Mouse (Mus musculus): ENCODE results near the gene Stxbp5. TPM values are rescaled to one million over a fixed set of nuclear protein-coding genes. Genes with fewer than 3 reads are reported as not detected.

Gene Stxbp5
- polyA plus RNA-seq, 1 experiment: 11.1 TPM

DNA sequence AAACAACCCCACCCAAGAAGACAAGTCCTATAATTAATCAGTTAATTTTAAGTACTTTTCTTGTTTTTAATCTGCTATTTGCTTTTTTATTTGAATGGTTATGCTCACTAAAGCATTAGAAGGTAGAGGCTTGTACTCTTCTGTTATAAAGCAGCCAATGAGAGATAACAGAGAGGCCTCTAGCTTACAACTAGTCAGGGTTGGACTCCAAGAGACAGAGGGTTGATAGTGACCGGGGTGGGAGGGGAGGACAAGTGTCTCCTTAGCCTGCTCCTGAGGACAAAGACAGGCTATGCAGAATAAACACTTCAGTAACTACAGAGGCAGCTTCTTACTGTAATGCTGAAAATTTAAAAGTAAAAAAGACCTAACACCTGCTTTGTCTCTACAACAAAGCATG, 101.8 kb downstream of the Stxbp5 start:
- WGBS: 92% methylated on average over 1 of the region's 1 CpGs
- no peak for DNase-seq

DNA sequence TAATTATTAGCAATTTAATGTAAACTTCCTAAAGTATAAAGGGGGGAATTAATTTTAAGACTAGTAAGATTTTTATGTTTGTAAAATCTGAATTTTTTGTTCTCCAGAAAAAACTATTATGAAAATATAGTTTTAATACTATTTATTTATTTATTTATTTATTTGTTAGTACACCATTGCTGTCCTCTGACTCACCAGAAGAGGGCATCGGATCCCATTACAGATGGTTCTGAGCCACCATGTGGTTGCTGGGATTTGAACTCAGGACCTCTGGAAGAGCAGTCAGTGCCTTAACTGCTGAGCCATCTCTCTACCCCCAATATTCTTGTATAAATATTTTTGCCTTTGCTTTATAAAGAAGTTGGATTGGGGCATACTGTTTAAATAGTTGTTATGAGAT, 104.5 kb downstream of the Stxbp5 start:
- no peak for DNase-seq
- no peak overlapping the region for H3K27ac ChIP-seq (ENCODE audit: insufficient read depth, low read depth, low read length)
- TF ChIP-seq POLR2A (IDR thresholded peaks at IDR 0.05; ENCODE audit: low read depth, low read length): no peak
- 0 out of 2 replicates have a peak, but pooled peaks have one; percentile 12 for TF ChIP-seq CTCF (conservative IDR thresholded peaks at IDR 0.05; ENCODE audit: insufficient read depth, insufficient read length, low read depth, low read length)
- peaks cover under 1% of the 10 kb centered on the region; the same call in 1 of the 2 replicates for H3K4me1 ChIP-seq (ENCODE audit: control insufficient read depth, insufficient read depth, low read length)
- no peaks in the 10 kb centered on the region; the same call in 1 of the 2 replicates for H3K36me3 ChIP-seq (ENCODE audit: control insufficient read depth, insufficient read depth, low read length)
- H3K4me3 ChIP-seq (ENCODE audit: insufficient read depth, low read depth, low read length): no peak overlapping the region
- no peaks in the 10 kb centered on the region for H3K27me3 ChIP-seq (replicated peaks; ENCODE audit: control insufficient read depth, insufficient read depth, low read length)
- 95% methylated on average over 1 of the region's 1 CpGs for WGBS

More for the DNA sequence above, 101.8 kb downstream of the Stxbp5 start:
- Histone ChIP-seq H3K27ac (ENCODE audit: insufficient read depth, low read depth, low read length) (no peak overlapping the region), H3K4me3 (ENCODE audit: insufficient read depth, low read depth, low read length) (no peak overlapping the region), H3K4me1 (ENCODE audit: control insufficient read depth, insufficient read depth, low read length) (peaks cover 3% of the 10 kb centered on the region; the same call in 1 of the 2 replicates), H3K36me3 (ENCODE audit: control insufficient read depth, insufficient read depth, low read length) (no peaks in the 10 kb centered on the region; the same call in 1 of the 2 replicates), H3K27me3 (replicated peaks; ENCODE audit: control insufficient read depth, insufficient read depth, low read length) (no peaks in the 10 kb centered on the region)
- TF ChIP-seq CTCF (conservative IDR thresholded peaks at IDR 0.05; ENCODE audit: insufficient read depth, insufficient read length, low read depth, low read length) (no peak), POLR2A (IDR thresholded peaks at IDR 0.05; ENCODE audit: low read depth, low read length) (no peak)

DNA sequence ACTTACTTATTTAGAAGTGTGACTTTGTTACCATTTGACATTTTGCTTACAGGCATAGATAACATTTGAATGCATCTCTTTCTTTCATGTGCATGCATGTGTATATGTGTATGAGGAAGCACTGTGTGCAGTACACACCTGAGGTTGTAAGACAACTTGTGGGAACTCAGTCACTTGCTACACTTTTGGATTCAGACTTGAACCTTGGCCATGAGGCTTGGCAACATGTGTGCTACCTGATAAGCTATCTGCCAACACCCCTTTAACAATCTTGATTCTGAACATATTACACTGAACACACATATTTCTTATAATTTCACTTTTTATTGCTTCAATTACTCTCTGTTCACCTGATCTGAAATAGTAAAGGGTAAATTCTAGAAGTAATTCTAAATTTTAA, 106.5 kb downstream of the Stxbp5 start:
- Histone ChIP-seq H3K4me1 (ENCODE audit: control insufficient read depth, insufficient read depth, low read length) (no peaks in the 10 kb centered on the region), H3K4me3 (ENCODE audit: insufficient read depth, low read depth, low read length) (no peak overlapping the region), H3K36me3 (ENCODE audit: control insufficient read depth, insufficient read depth, low read length) (no peaks in the 10 kb centered on the region; the same call in 1 of the 2 replicates), H3K27me3 (replicated peaks; ENCODE audit: control insufficient read depth, insufficient read depth, low read length) (no peaks in the 10 kb centered on the region), H3K27ac (ENCODE audit: insufficient read depth, low read depth, low read length) (no peak overlapping the region)
- DNase-seq: no peak
- no peak for TF ChIP-seq POLR2A (IDR thresholded peaks at IDR 0.05; ENCODE audit: low read depth, low read length)
- TF ChIP-seq CTCF (conservative IDR thresholded peaks at IDR 0.05; ENCODE audit: insufficient read depth, insufficient read length, low read depth, low read length): no peak

- no peaks in the 10 kb centered on the region for H3K4me1 ChIP-seq (ENCODE audit: control insufficient read depth, insufficient read depth, low read length)
- DNase-seq: no peak
- H3K27me3 ChIP-seq (replicated peaks; ENCODE audit: control insufficient read depth, insufficient read depth, low read length): no peaks in the 10 kb centered on the region
- no peak for TF ChIP-seq POLR2A (IDR thresholded peaks at IDR 0.05; ENCODE audit: low read depth, low read length)
- TF ChIP-seq CTCF (conservative IDR thresholded peaks at IDR 0.05; ENCODE audit: insufficient read depth, insufficient read length, low read depth, low read length): no peak
- no peak overlapping the region for H3K27ac ChIP-seq (ENCODE audit: insufficient read depth, low read depth, low read length)
- 90% methylated on average over 3 of the region's 3 CpGs for WGBS
- H3K4me3 ChIP-seq (ENCODE audit: insufficient read depth, low read depth, low read length): no peak overlapping the region
- no peaks in the 10 kb centered on the region for H3K36me3 ChIP-seq (ENCODE audit: control insufficient read depth, insufficient read depth, low read length)
Observed at GRCm38 (mm10) chr10:9790947-9791346, 109.9 kb downstream of the Stxbp5 start.

DNA sequence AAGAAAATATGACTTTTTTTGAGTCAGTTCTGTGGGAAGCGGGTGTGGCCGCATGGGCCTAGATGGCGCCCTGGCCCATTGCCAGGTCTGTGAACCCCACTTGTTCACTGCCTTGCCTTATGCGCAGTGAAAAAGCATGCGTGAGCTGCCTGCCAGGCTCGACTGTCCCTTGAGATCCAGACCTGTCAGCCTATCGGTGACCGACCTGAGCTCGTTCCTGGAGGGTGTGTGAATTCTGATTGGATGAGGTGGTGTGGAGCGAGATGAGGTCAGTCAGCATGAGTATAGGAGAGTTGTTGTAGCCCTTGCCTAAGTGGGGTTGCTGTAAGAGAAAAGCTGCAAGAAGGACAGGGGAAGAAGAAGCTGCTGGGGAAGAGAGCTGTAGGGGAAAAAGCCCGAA, 114.4 kb downstream of the Stxbp5 start:
- Histone ChIP-seq H3K27me3 (replicated peaks; ENCODE audit: control insufficient read depth, insufficient read depth, low read length) (no peaks in the 10 kb centered on the region), H3K27ac (ENCODE audit: insufficient read depth, low read depth, low read length) (no peak overlapping the region), H3K4me3 (ENCODE audit: insufficient read depth, low read depth, low read length) (no peak overlapping the region), H3K4me1 (ENCODE audit: control insufficient read depth, insufficient read depth, low read length) (no peaks in the 10 kb centered on the region), H3K36me3 (ENCODE audit: control insufficient read depth, insufficient read depth, low read length) (peaks cover 2% of the 10 kb centered on the region; the same call in 1 of the 2 replicates)
- 95% methylated on average over 11 of the region's 11 CpGs for WGBS
- TF ChIP-seq POLR2A (IDR thresholded peaks at IDR 0.05; ENCODE audit: low read depth, low read length): no peak
- no peak for TF ChIP-seq CTCF (conservative IDR thresholded peaks at IDR 0.05; ENCODE audit: insufficient read depth, insufficient read length, low read depth, low read length)
- DNase-seq: no peak

- no peaks in the 10 kb centered on the region for H3K27me3 ChIP-seq (replicated peaks; ENCODE audit: control insufficient read depth, insufficient read depth, low read length)
- no peaks in the 10 kb centered on the region for H3K4me1 ChIP-seq (ENCODE audit: control insufficient read depth, insufficient read depth, low read length)
- H3K4me3 ChIP-seq (ENCODE audit: insufficient read depth, low read depth, low read length): no peak overlapping the region
- peaks cover 2% of the 10 kb centered on the region; the same call in 1 of the 2 replicates for H3K36me3 ChIP-seq (ENCODE audit: control insufficient read depth, insufficient read depth, low read length)
- WGBS: 88% methylated on average over 6 of the region's 6 CpGs
- no peak overlapping the region for H3K27ac ChIP-seq (ENCODE audit: insufficient read depth, low read depth, low read length)
- TF ChIP-seq CTCF (conservative IDR thresholded peaks at IDR 0.05; ENCODE audit: insufficient read depth, insufficient read length, low read depth, low read length) (no peak), POLR2A (IDR thresholded peaks at IDR 0.05; ENCODE audit: low read depth, low read length) (no peak)
- DNase-seq: no peak
Observed at GRCm38 (mm10) chr10:9785651-9786050, 115.2 kb downstream of the Stxbp5 start.

GRCm38 (mm10) chr10:9779864-9780263, 121.0 kb downstream of the Stxbp5 start:
- no peak overlapping the region for H3K27ac ChIP-seq (ENCODE audit: insufficient read depth, low read depth, low read length)
- no peaks in the 10 kb centered on the region for H3K36me3 ChIP-seq (ENCODE audit: control insufficient read depth, insufficient read depth, low read length)
- DNase-seq: no peak
- no peaks in the 10 kb centered on the region for H3K27me3 ChIP-seq (replicated peaks; ENCODE audit: control insufficient read depth, insufficient read depth, low read length)
- H3K4me1 ChIP-seq (ENCODE audit: control insufficient read depth, insufficient read depth, low read length): no peaks in the 10 kb centered on the region
- WGBS: 44% methylated on average over 4 of the region's 4 CpGs
- H3K4me3 ChIP-seq (ENCODE audit: insufficient read depth, low read depth, low read length): no peak overlapping the region
- no peak for TF ChIP-seq POLR2A (IDR thresholded peaks at IDR 0.05; ENCODE audit: low read depth, low read length)
- no peak for TF ChIP-seq CTCF (conservative IDR thresholded peaks at IDR 0.05; ENCODE audit: insufficient read depth, insufficient read length, low read depth, low read length)

Data from kidney, adult 2 months (tissue).